Mouse (Mus musculus) urinary bladder, adult 2 months (tissue): Measurements from ENCODE around the gene Abhd8. TPM values are rescaled to one million over a fixed set of nuclear protein-coding genes. Genes with fewer than 3 reads are reported as not detected.

Experiments
- DNase-seq: peaks from one replicate; pipeline ENCODE4 v3.0.0; 2022; ENCODE audit warnings: low spot score
- polyA plus RNA-seq: library from polyadenylated mRNA; depleted of rRNA; stranded (reverse); fragments of >200 nt; gene quantifications from 2 replicates; pipeline ENCODE4 v1.2.3, GENCODE M21; 2012

The Abhd8 gene
- polyA plus RNA-seq, 1 experiment, result 43.8 TPM

DNA sequence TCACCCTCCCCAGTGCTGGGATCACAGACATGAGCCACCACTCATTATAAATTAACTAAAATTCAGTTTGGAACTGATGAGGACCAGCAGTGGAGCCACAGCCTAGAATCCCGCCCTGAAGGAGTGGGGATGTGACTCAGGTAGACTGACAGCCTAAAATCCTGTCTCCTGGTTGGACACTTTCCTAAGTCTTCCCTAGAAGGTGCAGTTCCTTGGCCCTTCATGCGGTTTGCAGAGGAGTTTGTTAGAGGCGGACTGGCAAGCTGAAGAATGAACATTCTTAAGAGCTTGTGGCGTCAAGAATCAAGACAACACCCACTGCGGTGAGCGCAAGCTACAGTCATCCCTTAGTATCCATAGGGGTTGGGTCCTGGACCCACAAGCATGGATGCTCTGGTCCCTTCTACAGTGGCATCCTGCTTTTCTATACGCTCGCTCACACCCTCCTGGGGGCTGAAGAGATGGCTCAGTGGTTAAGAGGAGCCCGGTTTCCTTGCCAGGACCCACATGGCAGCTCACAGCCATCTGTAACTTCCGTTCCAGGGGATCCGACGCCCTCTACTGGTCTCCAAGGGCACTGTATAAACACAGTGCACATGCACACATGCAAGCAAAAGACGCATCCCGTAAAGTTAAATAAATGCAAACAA, 13.9 kb upstream of the Abhd8 start:
- no peak for DNase-seq

GRCm38 (mm10) chr8:71476099-71476940, 12.9 kb upstream of the Abhd8 start:
- peak; percentile 72 for DNase-seq

DNA sequence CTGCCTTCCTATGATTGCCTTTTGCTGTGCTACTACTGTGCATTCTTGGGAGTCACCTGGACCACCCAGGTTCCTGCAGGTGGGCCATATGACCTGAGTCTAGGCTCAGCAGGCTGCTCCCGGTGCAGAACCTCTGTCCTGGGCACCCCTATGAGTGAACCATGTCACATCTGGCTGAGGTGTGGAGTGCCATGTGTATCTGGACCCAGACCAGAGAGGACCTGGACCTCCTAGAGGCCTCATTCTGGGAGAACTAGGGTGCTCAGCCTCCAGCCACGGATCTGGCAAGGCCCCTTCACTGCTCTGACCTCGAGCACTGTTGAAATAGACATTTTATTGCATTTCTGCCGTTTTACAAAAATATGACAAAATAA, 12.2 kb upstream of the Abhd8 start:
- DNase-seq, result no peak

- DNase-seq, result no peak
Measured at GRCm38 (mm10) chr8:71474785-71475701, 11.6 kb upstream of the Abhd8 start.

- DNase-seq, result no peak
Measured at GRCm38 (mm10) chr8:71474344-71474743, 10.9 kb upstream of the Abhd8 start.

DNA sequence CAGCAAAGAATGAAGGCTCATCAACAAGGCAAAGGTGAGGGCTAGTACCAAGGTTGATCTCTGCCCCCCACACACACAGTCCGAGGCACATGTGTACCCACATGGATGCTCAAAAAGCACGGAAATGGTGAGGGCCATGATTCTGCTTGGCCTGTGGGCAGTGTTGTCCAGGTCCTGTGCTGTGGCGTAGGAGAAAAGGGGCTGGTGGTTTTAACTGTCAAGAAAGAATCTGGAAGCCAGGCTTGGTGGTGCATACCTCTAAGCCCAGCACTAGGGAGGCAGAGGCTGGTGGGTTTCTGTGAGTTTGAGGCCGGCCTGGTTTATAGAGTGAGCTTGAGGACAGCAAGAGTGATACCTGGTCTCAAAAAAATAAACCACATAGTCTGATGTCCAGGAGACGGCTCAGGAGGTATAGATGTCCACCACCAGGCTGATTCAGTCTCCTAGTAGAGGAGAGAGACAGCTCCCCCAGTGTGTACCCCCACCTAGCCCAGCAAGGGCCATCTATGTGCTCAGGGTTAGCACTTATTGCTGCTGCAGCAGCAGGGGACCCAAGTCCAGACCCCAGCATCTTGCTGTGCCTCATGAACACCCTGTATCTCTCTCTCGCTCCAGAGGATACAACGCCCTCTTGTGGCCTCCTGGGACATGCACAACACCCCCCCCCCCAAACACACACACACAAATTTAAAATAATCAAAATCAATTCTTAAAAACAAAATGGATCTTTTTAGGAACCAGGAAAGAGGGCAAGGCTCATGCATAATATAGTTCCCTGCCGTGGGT, 9.3 kb upstream of the Abhd8 start:
- DNase-seq, result no peak

DNA sequence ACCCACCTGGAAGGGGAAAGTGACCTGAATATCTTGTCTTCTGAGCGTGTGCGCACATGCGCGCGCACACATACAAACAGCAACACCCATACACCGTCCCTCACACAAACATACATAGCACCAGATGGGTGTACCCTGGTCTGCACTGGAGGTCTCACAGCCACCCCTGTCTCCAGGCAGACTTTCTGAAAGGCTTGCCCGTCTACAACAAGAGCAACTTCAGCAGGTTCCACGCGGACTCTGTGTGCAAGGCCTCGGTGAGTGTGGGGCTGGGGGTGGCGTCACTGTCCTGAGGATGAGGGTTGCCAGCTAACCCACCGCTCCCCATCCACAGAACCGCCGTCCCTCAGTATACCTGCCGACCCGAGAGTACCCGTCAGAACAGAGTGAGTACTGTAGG, 8.4 kb upstream of the Abhd8 start:
- no peak for DNase-seq

DNA sequence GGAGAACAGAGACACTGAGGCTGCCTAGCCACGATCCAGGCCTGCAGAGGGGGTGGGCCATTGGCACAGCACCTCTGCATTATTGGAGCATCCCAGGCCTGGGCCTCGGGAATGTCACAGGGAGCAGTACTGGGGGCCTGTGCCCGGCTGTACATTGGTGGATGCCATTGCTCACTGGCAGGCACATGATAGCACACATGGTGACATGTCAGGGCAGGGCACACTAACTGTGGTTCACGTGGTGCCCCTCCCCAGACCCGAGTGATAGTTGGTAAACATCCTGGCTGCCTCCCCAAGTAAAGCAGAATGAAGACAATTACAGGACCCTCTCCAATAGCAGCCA, 7.4 kb upstream of the Abhd8 start:
- no peak for DNase-seq

GRCm38 (mm10) chr8:71470146-71470912, 6.9 kb upstream of the Abhd8 start:
- DNase-seq, result no peak

DNA sequence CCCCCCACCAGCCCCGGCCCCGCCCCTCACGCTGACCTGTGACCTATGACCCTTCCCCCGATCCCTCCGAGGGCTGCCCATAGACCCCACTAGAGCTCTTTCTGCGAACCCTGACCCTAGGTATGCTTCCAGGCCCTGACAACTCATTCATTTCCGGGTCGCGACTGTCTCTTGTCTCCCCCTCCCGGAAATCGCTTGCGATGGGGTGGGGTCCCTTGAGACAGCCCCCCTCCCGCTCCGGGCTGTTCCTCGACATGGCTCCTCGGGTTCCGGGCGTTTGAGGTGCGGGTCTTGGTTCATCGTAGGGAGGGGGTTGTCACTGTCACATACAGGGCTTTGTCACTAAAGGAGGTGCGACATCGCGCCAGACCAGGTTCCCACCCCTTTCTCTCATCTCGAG, 6.0 kb upstream of the Abhd8 start:
- no peak for DNase-seq

DNA sequence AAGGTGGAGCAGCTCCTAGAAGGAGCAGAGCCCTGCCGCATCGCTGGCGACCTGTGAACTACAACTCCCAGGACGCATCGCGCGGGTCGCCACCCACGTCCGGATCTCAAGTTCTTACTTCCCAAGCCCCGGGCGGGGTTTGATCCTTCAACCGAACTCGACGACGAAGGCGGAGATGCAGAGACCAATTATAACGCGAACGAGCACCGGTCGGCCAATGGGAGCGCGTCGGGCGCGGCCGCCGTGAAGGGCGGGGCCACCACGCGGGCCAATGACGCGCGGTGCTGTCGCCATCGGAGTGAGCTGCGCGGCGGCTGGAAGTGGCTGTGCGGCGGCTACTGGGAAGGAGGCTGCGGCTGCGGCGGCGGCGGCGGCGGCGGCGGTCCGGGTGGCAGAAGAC, 5.5 kb upstream of the Abhd8 start, which contains the start of gene Dda1:
TSS of gene Dda1 (plus strand) at position 284 of the 400 bp plus-strand sequence.
- peak; percentile 87 for DNase-seq

DNA sequence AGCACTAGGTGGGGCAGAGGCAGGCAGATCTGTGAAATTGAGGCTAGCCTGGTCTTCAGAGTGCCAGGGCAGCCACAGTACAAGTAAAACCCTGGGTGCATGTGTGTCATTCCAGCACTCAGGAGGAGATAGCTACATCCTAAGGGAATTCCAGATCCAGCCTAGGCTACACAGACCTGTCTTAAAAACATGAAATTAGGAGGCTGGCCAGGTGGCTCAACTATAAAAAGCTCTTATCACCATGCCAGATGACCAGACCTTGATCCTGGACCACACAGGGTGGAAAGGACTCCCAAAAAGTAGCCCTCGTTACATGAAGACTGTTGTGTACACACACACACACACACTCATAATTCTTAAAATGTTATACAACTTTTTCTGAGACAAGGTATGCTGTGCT, 4.5 kb upstream of the Abhd8 start:
- no peak for DNase-seq

- DNase-seq, result no peak
Measured at GRCm38 (mm10) chr8:71467201-71467600, 3.7 kb upstream of the Abhd8 start.

DNA sequence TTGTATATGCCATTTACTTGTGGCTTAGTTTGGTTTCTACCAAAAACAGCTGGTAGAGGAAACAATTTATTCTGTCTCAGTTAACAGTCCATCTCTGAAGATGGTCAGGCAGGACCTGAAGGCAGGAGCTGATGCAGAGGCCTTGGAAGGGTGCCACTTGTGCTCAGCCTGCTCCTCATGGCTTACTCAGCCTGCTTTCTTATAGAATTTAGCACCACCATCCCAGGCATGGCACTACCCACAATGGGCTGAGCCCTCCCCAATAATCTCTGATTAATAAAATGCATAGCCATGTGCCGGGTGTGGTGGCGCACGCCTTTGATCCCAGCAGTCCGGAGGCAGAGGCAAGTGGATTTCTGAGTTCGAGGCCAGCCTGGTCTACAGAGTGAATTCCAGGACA, 2.7 kb upstream of the Abhd8 start:
- no peak for DNase-seq

- DNase-seq, result no peak
Measured at GRCm38 (mm10) chr8:71465733-71466132, 2.3 kb upstream of the Abhd8 start.

DNA sequence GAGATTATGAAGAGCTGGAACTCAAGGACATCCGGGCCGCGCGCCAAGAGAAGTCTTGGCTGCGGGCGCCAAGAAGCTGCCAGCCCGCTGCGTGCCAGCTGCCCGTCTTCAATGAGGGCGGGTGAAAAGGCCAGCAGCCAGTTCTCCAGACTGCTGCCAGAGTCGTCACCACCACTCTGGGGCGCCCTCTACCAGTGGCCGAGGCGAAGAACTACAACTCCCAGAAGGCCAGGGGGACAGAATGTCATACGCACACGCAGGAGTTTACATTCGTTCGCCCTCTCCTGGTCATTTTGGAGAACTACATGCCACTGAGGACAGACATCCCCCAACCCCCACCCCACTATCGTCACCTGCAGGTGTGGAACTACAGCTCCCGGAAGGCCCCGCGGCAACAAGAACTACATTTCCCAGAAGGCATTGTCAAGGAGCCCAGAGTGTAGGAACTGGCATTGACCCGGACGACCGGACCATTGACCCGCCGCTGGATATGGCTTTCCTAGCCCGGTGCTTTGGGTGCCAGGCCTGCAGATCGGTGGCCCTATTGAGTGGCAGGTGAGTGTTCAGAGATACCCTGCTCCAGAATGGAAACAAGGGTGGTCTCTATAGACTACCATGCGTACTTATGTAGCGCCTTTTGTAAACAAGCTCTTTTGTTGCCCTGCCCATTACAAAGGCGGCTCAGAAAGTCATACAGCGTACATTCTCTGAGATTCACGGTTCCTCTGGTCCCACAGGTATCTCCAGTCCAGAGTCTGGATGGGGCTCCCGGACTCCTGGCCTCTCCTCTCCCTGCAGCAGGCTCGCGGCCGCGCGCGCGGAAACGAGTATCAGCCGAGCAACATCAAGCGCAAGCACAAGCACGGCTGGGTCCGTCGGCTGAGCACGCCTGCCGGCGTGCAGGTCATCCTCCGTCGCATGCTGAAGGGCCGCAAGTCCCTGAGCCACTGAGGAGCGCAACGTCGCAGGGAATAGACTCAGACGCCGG, 1.4 kb upstream of the Abhd8 start, which contains the start of gene Mrpl34:
TSS of gene Mrpl34 (plus strand) at position 447 of the 988 bp plus-strand sequence.
- peak; percentile 89 for DNase-seq

DNA sequence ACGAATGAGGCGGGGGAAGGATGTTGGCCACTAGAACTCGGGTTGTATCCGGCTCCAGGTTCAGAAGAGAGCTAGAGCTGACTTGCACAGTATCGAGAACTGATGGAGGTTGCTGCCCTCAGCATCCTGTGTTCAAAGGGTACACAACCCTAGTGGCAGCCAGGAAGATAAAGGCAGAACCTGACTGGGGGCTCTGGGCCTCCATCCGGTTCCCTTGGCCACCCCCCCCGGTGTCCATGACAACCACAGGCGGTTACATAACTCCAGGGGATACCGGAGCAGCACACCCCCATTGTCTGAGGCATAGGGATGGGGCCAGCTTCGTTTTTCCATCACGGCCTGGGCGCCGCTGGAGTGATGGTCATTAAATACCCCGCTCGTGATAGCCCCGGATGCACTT, 669 bp downstream of the Abhd8 start:
- DNase-seq, result no peak

DNA sequence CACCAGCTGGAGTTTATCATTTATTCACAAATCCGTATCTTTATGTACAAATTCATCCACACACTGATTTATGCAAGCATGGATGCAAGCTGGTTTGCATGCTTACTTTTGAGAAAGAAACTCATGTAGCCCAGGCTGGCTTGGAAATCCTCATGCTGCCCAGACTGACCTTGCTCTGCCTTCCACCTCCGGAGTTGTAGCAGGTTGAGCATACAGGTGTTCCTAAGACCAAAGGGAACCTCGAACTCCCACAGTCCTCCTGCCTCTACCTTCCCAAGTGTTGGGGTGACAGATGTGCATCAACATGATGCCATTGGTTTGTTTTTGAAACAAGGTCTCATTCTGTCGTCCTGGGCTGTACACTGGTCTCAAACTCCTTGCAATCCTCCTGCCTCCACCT, 1.3 kb downstream of the Abhd8 start:
- DNase-seq, result no peak

DNA sequence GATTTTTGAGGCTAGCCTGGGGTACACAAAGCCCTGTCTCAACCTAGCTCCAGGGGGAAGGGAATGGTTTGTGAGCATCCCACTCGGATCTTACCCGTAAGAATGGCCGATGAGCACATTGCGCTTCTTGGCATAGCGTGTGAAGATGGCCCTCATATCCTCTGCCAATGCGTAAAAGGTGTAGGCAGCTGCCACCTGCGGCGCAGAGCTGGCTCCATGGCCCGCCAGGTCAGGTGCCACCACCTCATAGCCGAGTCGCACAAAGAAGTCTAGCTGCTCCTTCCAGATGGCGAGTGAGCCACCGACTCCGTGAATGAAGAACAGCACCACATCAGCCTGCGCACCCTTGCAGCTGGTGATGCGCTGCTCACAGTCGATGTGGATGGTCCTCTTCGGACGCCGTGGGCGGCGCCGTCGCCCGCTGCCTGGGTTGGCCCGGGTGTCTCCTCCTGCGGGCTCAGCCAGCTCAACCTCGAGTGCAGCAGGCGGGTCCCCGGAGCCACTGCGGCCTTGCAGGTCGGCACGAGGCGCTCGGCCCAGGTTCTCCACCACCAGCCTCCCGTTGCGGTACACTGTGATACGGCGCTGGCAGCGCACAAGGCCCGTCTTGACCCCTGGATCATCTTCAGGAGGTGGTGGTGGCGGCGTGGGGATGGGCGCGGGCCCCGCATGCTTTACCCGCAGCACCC, 2.2 kb downstream of the Abhd8 start:
- DNase-seq, result no peak
